Mouse (Mus musculus) C2C12 (cell line): ENCODE results near the gene BC029722.

Source experiments
- CEBPB ChIP-seq: IDR thresholded peaks from one replicate; pipeline ENCODE4 v1.6.1; 2011; ENCODE audit warnings: low read depth, mild to moderate bottlenecking, control low read depth, moderate library complexity
- CTCF ChIP-seq: IDR thresholded peaks from one replicate; pipeline ENCODE4 v1.5.1; 2011; ENCODE audit not compliant: control insufficient read depth, insufficient read depth, insufficient read length
- FOSL1 ChIP-seq: IDR thresholded peaks from one replicate; pipeline ENCODE4 v1.8.0; 2011; ENCODE audit warnings: mild to moderate bottlenecking, low read length; ENCODE audit not compliant: poor library complexity, insufficient read depth, severe bottlenecking
- MAX ChIP-seq: IDR thresholded peaks from one replicate; pipeline ENCODE4 v1.6.1; 2011; ENCODE audit warnings: mild to moderate bottlenecking, control low read depth
- MYOD1 ChIP-seq: IDR thresholded peaks from one replicate; pipeline ENCODE4 v1.6.1; 2011; ENCODE audit warnings: low read depth; ENCODE audit not compliant: control insufficient read depth, insufficient read length
- USF1 ChIP-seq: IDR thresholded peaks from one replicate; pipeline ENCODE4 v1.6.1; 2011; ENCODE audit warnings: low read depth, mild to moderate bottlenecking, control low read depth, moderate library complexity

DNA sequence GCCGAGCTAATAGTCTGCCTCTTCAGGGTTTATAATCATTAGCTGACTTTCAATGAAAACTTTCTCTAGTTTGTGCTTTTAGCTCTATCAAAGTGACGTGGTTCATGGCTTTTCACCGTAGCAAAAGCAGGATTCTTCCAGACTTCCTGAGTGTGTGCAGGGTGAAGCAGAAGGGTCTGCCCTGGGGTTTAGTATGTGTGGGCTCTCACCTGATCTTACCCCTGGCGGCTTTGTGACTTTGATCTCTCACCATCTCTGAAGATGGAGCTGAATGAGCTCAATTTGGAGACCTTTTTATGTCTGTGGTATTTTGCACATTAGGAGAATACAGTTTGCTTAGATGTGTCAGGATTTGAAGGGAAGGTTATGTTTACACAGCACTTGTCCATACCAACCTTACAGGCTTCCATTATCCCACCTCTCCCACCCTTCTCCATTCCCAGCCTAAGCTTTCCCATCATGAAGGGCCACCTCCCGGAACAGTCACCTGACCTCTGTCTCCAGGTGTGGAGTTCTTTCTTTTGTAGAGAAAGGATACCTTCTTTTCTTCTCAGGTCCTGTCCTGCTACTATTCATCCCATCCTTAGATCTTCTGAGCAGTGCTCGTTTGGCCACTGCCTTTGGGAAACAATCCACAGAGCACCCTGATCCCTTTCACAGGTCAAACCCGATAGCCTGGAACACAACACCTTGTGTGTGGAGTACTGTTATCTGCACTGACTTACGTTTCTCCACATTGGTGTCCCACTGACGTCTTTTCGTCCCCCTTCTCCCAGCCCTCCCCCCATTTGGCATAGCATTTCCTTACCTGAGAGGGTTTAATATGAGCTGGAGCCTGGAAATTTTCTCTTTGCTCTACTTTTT lies 42.2 kb downstream of the BC029722 start:
- no peak for TF ChIP-seq CTCF
- no peak for TF ChIP-seq MAX
- TF ChIP-seq FOSL1: no peak
- no peak for TF ChIP-seq USF1
- no peak for TF ChIP-seq MYOD1
- TF ChIP-seq CEBPB: no peak
